Mouse (Mus musculus) midbrain, embryonic 11.5 days (tissue): ENCODE data around the gene St5. TPM values are rescaled to one million over a fixed set of nuclear protein-coding genes. Genes with fewer than 3 reads are reported as not detected.

ENCODE experiments used
- ATAC-seq: fragments of 200-750 bp; cut with Nextera tagmentation; 2 replicates; pipeline ENCODE4 v1.8.0; 2017; ENCODE audit warnings: moderate TSS enrichment, moderate library complexity; ENCODE audit not compliant: low FRiP score
- DNase-seq: peaks from one replicate; pipeline ENCODE4 v3.0.0; 2015; ENCODE audit warnings: low spot score; ENCODE audit errors: missing footprints
- H3K27ac ChIP-seq: fragments of 300-500 bp; sonication (generic); 2 replicates; pipeline ENCODE4 v1.5.1; 2014; ENCODE audit warnings: low read depth, low read length
- H3K27me3 ChIP-seq: fragments of 300-500 bp; sonication (generic); 2 replicates; pipeline ENCODE4 v1.6.1; 2014; ENCODE audit warnings: mild to moderate bottlenecking, low read length, moderate library complexity, mixed read lengths; ENCODE audit not compliant: control insufficient read depth, insufficient read depth
- H3K36me3 ChIP-seq: fragments of 300-500 bp; sonication (generic); 2 replicates; pipeline ENCODE4 v1.6.1; 2014; ENCODE audit warnings: mild to moderate bottlenecking, low read length, moderate library complexity, mixed read lengths; ENCODE audit not compliant: control insufficient read depth, insufficient read depth
- H3K4me1 ChIP-seq: fragments of 300-500 bp; sonication (generic); 2 replicates; pipeline ENCODE4 v1.6.1; 2014; ENCODE audit warnings: low read length; ENCODE audit not compliant: control insufficient read depth, insufficient read depth
- H3K4me2 ChIP-seq: fragments of 300-500 bp; sonication (generic); 2 replicates; pipeline ENCODE4 v1.6.1; 2014; ENCODE audit warnings: mild to moderate bottlenecking, moderate library complexity
- H3K4me3 ChIP-seq: fragments of 300-500 bp; sonication (generic); 2 replicates; pipeline ENCODE4 v1.5.1; 2014; ENCODE audit warnings: low read depth, low read length
- H3K9ac ChIP-seq: fragments of 300-500 bp; sonication (generic); 2 replicates; pipeline ENCODE4 v1.6.1; 2014; ENCODE audit warnings: low read length
- H3K9me3 ChIP-seq: fragments of 300-500 bp; sonication (generic); 2 replicates; pipeline ENCODE4 v1.6.1; 2016; ENCODE audit warnings: low read length; ENCODE audit not compliant: control insufficient read depth
- WGBS: fragments of 180-500 bp; shearing (Covaris S2); extraction: QIAGEN DNeasy Blood & Tissue Kit; methylation state at CpG from one replicate; pipeline ENCODE4 v1.1.7; 2014; 5-methylcytosine and 5-hydroxymethylcytosine counted together
- polyA plus RNA-seq: library from polyadenylated mRNA; unstranded; fragments of >200 nt; fragmentation: Nextera tagmentation; extraction: Ambion mirVana; gene quantifications from 2 replicates; pipeline ENCODE4 v1.2.1, GENCODE M21; 2014

The St5 gene
- polyA plus RNA-seq, 1 experiment from 2014 or later: 37.9 TPM

DNA sequence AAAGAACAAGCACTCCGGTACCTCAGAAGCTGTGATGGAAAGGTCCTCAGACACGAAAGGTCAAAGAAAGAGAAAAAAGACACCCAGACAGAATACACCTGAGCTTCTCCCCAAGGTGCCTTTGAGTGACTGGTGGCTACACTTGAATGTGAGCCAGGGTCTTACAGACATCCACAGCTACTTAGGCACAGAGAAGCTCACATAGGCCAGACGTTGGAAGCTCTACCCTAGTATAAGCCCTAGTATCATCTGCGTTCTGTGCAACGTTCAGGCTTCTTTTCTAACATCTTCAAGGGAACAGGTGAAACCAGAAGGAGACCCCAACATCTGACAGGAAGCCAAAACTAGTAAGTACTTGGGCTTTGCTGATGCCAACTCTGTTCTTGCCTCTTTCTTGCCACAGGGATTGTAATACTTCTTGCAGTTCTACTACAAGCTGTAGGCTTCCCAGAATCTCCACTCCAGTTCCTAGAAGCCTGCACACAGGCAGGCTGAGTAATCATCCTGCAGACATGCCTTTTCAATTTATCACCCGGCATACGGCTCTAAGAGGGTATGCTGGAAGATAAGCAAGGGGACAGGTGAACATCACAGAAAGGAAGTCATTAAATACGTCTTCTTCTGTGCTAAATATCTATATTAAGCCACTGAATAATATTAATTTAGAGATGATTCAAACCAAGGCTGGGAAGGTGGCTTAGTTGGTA, 67.2 kb downstream of the St5 start:
- Histone ChIP-seq H3K4me3 (no peak overlapping the region), H3K4me2 (no peak overlapping the region), H3K27ac (no peak overlapping the region), H3K36me3 (no peaks in the 10 kb centered on the region), H3K4me1 (no peaks in the 10 kb centered on the region), H3K27me3 (no peaks in the 10 kb centered on the region), H3K9ac (no peak overlapping the region), H3K9me3 (no peaks in the 10 kb centered on the region)
- 90% methylated on average over 8 of the region's 8 CpGs for WGBS
- DNase-seq: no peak
- ATAC-seq: no peak

DNA sequence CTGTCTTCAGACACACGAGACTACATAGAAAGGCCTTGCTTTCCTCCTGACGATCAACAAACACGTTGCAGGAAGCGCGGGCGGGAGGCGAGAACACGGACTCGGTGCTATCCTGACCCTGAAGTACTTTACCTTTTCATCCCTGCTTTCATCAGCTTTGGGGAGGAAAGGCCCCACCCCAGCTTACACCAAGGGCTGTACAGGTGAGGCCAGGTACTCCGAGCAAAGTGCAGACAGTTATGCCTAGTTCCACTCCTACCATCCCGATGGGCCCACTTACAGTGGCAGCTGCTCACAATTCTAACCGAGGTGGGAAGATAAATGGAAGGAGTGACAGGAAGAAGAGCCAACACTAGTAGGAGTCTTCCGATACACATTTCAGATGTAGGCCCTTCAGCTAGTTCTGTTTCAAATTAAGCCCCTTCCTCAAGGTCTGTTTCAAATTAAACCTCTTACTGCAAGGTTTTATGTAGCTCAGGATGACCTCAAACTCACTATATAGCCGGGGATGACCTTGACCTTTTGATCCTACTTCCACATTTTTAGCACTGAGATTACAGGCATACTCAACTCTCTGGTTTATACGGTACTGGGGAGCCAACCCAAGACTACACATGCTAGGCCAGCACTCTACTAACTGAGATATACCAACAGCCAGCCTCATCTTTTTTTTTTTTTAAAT, 69.9 kb downstream of the St5 start:
- Histone ChIP-seq H3K4me1 (no peaks in the 10 kb centered on the region), H3K36me3 (no peaks in the 10 kb centered on the region), H3K27ac (no peak overlapping the region), H3K9ac (no peak overlapping the region), H3K9me3 (no peaks in the 10 kb centered on the region), H3K4me2 (no peak overlapping the region), H3K27me3 (no peaks in the 10 kb centered on the region), H3K4me3 (no peak overlapping the region)
- ATAC-seq (no peak), DNase-seq (no peak)
- WGBS: 87% methylated on average over 15 of the region's 15 CpGs

DNA sequence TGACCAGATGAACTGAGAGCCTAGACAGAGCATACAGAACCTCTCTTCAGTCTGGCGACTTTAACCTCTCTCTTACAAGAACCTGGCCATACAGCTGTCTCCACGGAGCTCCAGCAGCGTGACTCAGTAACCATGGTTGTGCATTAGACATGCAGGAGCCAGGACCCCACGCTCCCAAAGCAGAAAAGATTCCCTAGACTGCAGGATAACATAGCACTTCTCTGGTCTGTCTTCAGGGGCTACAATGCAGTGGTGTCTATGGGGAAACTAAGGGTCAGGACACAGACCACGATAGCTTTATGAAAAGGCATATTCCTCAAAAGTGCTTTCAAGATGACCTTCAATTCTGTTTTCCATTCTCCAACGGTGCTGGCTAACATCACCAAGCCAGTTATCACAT, 72.1 kb downstream of the St5 start:
- WGBS: 75% methylated on average over 6 of the region's 6 CpGs
- Histone ChIP-seq H3K9ac (no peak overlapping the region), H3K4me2 (no peak overlapping the region), H3K4me1 (no peaks in the 10 kb centered on the region), H3K27ac (no peak overlapping the region), H3K27me3 (no peaks in the 10 kb centered on the region), H3K4me3 (no peak overlapping the region), H3K36me3 (no peaks in the 10 kb centered on the region), H3K9me3 (no peaks in the 10 kb centered on the region)
- ATAC-seq (no peak), DNase-seq (no peak)

DNA sequence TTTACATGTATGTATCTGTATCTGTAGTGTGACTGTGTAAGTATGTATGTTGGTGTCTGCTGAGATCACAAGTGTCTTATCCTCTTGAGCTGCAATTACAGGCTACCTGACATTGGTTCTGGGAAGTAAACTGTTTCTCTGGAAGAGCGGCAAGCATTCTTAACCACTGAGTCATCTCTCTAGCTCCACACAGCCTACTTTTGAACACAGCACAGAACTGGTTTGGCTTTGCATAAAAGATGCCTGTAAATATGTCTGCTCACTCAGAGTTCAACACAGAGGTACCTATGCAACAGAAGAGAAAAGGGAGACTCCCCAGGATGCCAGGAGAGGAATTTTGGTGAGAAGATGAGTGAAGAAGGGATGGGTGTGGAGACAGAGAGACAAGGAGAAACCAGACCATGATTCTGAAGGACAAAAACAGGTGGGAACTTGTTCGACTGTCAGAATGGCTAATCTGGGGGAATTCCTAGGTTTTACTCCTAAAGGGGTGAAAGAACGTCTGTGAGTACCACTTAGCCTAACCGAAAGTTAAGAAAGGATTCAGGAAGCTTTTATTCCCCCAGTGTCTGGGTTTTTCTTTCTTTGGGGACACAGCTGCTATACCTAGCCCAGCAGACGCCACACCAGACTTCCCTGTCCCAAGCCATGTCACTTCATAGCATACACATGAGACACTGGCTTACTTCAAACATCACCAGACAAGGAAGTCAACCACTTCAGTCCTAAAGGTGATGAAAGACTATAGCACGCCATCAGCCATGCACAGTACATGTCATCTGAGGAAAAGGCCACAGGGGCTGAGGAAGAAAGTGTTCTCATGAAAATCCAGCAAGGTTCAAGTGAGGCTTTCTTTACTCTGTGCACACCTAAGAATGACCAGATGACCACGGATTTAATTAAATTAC, 73.3 kb downstream of the St5 start:
- Histone ChIP-seq H3K9ac (no peak overlapping the region), H3K27ac (no peak overlapping the region), H3K27me3 (no peaks in the 10 kb centered on the region), H3K4me3 (no peak overlapping the region), H3K4me1 (no peaks in the 10 kb centered on the region), H3K4me2 (no peak overlapping the region), H3K9me3 (no peaks in the 10 kb centered on the region), H3K36me3 (no peaks in the 10 kb centered on the region)
- ATAC-seq (no peak), DNase-seq (no peak)
- 81% methylated on average over 7 of the region's 7 CpGs for WGBS

DNA sequence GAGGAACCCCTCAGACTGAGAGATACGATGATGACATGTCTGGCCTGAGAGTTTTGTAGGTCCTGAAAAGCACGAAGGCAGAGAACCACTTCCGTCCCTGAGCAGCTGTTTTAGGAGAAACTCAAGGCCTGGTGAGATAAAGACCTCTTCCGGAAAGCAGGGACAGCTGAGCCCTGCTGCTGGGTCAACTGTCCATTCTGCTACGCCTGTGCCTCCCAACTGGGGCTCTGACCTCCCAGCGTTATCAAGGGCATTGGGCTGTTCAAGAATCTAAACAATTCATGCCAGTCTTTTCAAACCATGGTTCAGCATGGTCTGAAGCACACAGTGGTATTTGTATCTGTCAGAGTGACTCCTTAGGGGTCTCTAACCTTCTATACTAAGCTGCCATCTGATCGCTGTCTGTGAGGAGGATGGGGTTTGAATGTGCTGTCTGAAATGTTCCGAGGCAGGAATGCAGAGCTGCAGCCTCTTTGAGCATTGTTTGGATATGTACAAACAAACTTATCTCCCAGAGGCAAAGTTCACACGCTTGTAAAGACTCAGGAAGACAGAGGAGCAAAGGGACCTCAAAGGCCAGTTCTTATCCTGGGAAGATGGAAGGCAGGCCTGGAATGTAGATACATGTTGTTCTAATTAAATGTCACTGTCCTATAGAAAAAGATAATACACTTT, 74.3 kb downstream of the St5 start:
- Histone ChIP-seq H3K27ac (no peak overlapping the region), H3K9me3 (no peaks in the 10 kb centered on the region), H3K36me3 (no peaks in the 10 kb centered on the region), H3K4me1 (no peaks in the 10 kb centered on the region), H3K9ac (no peak overlapping the region), H3K4me3 (no peak overlapping the region), H3K27me3 (no peaks in the 10 kb centered on the region), H3K4me2 (no peak overlapping the region)
- no peak for DNase-seq
- no peak for ATAC-seq
- 44% methylated on average over 9 of the region's 9 CpGs for WGBS

DNA sequence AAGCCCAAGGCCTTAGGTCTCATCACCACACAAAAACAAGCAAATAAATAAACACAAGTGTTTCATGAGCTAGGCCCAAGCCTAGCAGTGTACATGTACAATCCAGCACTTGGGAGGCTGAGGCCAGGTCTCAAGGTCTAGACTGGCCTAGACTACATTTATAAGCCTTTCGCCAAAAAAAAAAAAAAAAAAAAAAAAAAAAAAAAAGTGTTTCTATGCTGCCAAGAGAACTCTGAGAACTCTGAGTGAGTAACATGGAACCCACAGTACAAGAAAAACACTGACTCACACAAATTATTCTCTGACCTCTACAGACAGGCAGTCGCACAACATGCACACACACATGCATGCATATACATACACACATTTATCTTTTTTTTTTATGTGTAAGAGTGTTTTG, 75.6 kb downstream of the St5 start:
- no peak for DNase-seq
- ATAC-seq: no peak
- Histone ChIP-seq H3K27me3 (no peaks in the 10 kb centered on the region), H3K9me3 (no peaks in the 10 kb centered on the region), H3K4me2 (no peak overlapping the region), H3K36me3 (no peaks in the 10 kb centered on the region), H3K27ac (no peak overlapping the region), H3K4me1 (no peaks in the 10 kb centered on the region), H3K9ac (no peak overlapping the region), H3K4me3 (no peak overlapping the region)
- 92% methylated on average over 2 of the region's 2 CpGs for WGBS

DNA sequence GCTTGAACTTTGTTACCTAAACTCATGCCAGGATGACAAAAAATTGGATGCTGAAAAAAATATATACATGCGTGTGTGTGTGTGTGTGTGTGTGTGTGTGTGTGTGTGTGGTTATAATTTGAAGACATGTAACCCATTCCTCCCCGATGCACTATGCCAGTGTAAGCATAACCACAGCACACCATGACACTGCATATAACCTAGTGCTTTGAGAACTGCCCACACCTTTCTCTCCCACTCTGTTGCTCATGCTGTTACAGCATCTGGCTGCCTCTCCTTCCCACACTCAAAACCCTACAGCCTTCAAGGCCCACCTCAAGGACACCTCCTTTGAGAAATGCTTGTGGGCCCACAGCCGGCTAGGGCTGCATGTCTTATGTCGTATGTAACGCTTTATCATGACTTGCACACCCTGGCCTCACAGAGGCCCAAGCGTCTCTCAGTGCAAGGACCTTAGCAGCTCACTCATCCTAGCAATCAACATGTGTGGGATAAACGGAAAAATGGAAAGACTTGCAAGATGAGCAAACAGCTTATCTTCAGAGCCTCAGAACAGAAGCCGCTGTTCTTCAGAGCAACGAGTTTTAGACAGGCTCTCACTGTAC, 81.1 kb downstream of the St5 start:
- Histone ChIP-seq H3K27me3 (no peaks in the 10 kb centered on the region), H3K36me3 (no peaks in the 10 kb centered on the region), H3K9me3 (no peaks in the 10 kb centered on the region), H3K4me3 (no peak overlapping the region), H3K27ac (no peak overlapping the region), H3K4me1 (no peaks in the 10 kb centered on the region; the same call in 1 of the 2 replicates), H3K4me2 (no peak overlapping the region), H3K9ac (no peak overlapping the region)
- 88% methylated on average over 9 of the region's 9 CpGs for WGBS
- DNase-seq (no peak), ATAC-seq (no peak)

DNA sequence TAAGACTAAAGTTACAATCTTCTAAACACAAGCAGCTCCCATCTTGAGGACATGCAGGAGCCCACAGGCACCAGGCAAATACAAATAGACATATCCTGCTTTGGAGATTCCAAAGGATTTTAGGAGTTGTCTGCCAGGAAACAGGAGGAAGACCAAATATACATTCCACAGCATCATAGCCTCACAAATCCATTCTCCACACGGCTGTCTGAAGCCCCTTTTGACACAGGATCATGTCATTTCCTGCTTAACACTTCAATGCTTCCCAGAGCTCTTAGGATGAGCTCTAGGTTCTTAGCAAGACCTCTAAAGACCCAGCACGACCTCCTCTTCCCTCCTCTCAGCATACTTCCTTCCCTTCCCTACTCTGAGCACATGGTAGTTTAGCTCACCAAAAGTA, 82.4 kb downstream of the St5 start:
- no peak for ATAC-seq
- no peaks in the 10 kb centered on the region for H3K27me3 ChIP-seq
- H3K9me3 ChIP-seq: no peaks in the 10 kb centered on the region
- DNase-seq: no peak
- H3K4me2 ChIP-seq: no peak overlapping the region
- no peak overlapping the region for H3K4me3 ChIP-seq
- no peak overlapping the region for H3K9ac ChIP-seq
- no peak overlapping the region for H3K27ac ChIP-seq
- peaks cover 11% of the 10 kb centered on the region for H3K4me1 ChIP-seq
- H3K36me3 ChIP-seq: no peaks in the 10 kb centered on the region
- 27% methylated on average over 2 of the region's 2 CpGs for WGBS
